Mouse (Mus musculus) Muller cell, postnatal 12 days (primary cell): ENCODE measurements around the gene Olfr9.
"Not testable (repeated sequence)": the region's sequence is repeated elsewhere in the genome, so short reads cannot be mapped to it uniquely, and the experiment has no call there.

Experiments used
- DNase-seq: peaks from one replicate; pipeline ENCODE4 v3.0.0-alpha.2; 2015; ENCODE audit errors: inconsistent ontology term

The Olfr9 gene

DNA sequence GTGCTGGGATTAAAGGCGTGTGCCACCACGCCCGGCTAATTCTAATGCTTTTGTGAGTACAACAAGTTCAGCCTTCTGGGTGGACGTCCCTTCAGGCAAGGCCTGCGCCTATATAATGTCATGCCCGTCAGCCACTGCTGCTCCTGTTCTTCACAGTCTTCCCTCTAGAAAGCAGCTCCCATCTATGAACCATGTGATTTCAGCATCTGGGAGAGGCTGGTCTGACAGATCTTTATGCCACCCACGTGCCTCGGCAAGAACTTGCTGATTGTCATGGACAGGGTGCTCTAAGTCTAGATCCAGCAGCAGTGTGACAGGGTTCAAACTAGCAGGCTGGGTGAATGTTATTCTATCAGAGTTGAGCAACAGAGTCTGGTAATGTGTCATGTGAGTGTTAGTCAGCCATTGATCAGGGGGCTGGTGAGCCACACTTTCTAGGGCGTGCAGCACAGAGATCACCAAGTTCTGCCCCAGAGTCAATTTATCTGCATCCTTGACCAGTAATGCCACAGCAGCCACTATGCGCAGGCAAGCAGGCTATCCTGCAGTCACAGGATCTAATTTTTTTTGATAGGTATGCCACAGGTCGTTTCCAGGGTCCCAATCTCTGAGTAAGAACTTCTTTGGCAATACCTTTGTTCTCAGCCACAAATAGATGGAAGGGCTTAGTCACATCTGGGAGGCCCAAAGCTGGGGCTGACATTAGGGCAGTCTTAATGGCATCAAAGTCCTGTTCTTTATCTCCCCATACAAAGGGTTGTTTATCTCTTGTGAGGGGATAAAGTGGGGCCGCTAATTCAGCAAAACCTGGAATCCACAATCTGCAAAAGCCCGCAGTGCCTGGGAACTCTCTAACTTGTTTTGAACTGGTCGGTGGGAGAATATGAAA is 15.0 kb downstream of the Olfr9 start:
- no peak for DNase-seq

DNA sequence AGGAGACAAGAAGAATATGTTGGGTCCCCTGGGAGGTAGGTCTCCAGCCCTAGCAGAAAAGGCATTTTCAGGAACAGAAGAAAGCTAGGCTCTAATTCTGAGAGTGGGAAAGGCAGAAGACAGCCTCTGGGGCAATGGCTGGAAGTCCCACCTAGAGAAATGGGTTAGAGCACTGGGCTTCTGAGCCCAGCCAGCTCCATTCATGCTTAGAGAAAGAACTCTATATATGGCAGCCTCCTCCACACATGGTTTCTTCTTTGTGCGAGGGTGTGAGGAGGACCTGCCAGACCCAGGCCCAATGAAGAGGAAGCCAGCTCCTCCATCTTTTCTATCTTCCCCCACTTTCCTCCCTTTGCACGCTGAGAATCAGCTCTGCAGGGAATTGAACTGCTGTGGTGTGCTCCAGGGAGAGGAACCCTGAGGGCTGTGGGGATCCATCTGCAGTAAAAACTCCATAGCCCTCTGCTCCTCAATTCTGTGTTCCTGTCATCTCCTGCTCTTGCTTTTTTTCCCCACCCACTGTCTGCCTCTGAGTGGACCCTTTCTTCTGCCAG is 21.1 kb downstream of the Olfr9 start, which contains the start of gene Olfr763:
Gene Olfr763, plus strand, starts transcription at position 504 of the 554 bp plus-strand sequence.
- no peak for DNase-seq

DNA sequence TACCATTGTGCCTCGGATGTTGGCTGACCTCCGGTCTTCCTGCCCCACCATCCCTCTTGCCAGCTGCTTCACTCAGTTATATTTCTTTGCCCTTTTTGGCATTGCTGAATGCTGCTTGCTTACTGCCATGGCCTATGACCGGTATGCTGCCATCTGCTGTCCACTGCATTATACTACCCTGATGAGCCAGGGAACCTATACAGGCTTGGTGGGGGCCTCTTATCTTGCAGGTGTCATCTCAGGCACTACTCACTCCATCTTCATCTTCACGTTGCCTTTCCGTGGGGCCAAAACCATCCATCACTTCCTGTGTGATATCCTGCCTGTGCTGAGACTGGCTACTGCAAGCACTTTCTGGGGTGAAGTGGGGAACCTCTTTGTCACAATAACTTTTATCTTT is 22.3 kb downstream of the Olfr9 start:
- DNase-seq = not testable (repeated sequence)

DNA sequence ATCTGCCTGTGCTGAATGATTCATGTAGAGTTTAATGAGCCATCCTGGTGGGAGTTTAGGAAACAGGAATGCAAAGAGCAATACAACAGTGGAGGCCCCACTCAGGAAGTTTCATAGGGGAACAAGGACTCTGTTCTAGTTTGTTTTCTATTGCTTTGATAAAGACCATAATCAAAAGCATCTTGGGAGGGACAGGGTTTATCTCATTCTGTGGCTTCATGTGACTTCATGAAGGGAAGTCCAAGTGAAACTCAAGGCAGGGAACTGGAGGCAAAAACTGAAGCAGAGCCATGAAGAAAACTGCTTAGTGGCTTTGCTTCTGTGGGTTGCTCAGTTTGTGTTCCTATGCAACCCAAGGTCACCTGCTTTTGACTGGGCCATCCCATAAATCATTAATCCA is 25.2 kb downstream of the Olfr9 start:
- no peak for DNase-seq

DNA sequence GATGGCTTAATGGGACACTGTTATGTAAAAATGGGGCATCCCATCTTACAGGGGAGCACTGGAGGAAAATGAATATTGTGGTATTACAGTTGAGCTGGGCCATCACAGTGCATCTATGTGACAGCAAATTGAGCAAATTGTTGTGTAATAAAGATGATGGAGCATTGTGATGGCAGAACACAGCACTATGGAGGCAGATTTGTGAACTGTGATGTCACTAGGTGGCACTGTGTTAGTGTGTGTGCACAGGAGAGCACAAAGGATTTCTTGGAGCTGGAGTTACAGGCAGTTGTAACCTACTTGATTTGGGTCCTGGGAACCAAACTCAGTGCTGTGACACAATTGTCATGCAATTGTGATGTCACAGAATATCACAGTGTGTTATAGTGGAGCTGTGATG is 34.1 kb downstream of the Olfr9 start:
- no peak for DNase-seq

DNA sequence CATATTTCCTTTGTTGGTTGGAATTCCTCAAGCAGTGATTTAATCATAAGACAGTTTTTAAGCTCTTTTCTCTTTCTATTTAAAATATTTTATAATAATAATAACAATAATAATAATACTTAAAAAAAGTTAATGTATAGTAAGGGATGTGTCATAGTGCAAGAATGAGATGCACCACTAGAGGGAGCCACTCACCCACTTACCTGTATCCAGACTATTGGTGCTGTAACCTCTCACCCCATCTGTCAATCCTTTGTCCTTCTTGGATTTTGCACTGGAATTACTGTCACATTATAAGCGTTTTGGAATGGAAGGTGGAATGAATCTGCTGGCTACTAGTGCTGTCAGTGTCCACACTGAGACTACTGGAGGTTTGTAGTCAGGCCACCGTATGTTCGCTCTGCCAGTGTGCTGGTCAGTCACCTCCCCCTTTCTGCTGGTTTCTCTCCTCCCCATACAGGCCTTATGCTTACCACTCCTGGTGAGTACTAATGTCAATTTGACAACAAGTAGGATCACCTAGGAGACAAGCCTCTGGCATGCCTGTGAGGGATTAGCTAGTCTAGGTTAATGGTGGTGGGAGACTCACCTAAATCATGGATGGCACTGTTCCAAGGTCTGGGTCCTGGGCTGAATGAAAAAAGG is 36.9 kb downstream of the Olfr9 start:
- DNase-seq = peak; percentile 32

DNA sequence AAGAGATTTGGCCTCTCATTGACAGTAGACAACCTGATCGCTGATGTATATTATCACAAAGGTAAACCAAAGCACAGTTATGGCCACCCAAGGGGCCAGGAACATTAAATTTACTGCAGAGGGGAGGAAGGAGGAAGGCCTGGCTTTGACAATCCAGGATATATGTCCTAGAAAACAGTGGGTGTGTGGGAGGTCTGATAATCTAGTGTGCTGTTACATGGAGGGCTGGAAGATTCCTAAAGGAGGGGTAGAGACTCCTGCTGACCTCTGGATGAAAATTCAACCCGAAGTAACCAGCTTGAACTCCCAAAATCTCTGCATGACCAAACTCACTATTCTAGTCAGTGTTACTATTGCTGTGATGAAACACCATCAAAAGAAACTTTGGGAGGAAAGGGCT is 39.1 kb downstream of the Olfr9 start:
- DNase-seq = no peak

DNA sequence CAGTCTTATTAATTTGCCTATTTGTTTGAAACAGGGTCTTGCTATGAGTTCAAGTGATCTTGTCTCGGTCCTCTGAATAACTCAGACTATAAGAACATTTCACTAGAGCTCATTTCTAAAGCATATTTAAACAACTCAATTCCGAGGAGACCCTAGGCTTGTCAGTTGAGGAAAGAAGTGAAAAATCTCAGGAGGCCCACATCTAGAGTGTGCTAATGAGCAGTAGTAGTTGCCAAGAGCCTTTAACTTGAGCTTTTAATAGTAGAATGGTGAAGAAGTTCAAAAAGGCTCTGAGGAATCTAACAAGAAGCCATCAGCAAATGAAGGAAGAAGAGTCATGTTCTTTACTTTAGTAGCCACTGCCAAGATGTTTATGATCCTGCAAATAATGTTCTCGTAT is 50.6 kb downstream of the Olfr9 start, which contains the start of gene Olfr764-ps1:
Gene Olfr764-ps1, minus strand, starts transcription at position 101 of the 400 bp plus-strand sequence.
- no peak for DNase-seq
